Mouse (Mus musculus) liver (tissue): ENCODE data around the gene Nudt19.
"Not testable (repeated sequence)": the region's sequence is repeated elsewhere in the genome, so short reads cannot be mapped to it uniquely, and the experiment has no call there.

Experiments
- DNase-seq: peaks from one replicate; pipeline ENCODE4 v3.0.0-alpha.2; 2020; ENCODE audit warnings: mixed read lengths

Gene Nudt19

DNA sequence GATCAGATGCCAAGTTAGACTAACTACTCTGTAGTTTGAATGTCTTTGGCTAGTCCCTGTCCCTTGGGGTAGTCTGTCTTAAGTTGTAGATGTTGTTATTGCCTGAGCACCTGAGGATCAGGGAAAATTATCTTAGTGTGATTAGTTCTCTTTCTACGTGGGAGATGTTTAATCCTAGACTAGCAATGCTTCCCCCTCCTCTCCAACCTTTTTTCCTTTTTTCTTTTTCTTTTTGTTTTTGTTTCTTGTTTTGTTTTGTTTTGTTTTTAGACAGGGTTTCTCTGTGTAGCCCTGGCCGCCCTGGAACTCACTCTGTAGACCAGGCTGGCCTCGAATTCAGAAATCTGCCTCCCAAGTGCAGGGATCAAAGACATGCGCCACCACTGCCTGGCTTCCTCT lies at the start of gene Nudt19:
Gene Nudt19 (minus strand): TSS at position 100 of the 399 bp plus-strand sequence.
- no peak for DNase-seq

DNA sequence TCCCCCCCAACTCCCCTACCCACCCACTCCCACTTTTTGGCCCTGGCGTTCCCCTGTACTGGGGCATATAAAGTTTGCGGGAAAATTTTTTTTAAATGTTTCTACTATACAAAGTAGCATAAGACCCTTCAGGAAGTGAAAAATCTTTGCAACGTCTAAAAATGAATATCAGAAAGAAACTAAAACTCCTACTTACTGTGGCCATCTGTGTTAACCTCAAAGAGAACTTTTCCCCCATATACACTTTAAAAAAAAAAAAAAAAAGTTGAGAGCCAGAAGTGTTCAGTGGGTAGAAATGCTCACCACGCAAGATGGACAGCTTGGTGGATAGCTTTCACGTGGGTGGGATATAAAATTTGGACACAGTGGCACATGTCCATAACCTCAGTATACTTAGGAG lies 46.7 kb upstream of the Nudt19 start:
- no peak for DNase-seq

DNA sequence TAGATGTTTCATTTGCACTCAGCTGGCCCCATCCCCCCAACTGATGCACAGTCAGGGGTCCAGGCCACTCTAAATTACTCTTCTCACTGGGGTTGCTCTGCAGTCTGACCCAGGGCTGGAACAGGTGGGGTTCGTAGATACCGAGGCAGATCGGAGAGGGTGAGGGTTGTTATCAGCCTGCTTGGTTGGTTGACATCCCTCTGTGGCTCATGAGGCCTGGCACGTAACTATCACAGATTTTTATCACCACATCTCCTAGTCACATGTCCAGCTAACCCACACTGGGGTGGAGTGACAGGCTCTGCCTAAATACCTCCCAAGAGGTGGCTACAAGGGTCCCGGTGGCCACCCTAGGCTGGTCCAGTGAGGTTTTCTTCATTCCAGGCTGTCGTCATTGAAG lies 45.0 kb upstream of the Nudt19 start:
- DNase-seq = peak; percentile 42

GRCm38 (mm10) chr7:35600031-35600430 lies 43.9 kb upstream of the Nudt19 start:
- no peak for DNase-seq

DNA sequence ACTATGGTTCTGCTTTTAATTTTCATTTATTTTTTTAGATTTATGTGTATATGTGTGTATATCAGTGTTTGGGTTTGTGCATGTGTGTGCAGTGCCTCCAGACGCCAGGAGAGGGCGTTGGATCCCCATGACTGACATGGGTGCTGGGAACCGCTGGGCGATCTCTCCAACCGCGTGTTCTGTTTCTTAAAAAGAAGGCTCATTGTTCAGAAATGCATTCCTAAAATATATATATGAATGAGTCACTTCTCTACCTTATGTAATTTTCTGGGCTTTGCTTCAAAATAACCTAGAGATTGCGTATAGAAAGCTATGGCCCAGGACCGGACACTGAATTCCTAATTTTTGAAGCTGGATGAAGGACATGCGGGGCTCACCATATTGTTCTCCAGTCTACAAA lies 43.4 kb upstream of the Nudt19 start:
- DNase-seq = no peak

DNA sequence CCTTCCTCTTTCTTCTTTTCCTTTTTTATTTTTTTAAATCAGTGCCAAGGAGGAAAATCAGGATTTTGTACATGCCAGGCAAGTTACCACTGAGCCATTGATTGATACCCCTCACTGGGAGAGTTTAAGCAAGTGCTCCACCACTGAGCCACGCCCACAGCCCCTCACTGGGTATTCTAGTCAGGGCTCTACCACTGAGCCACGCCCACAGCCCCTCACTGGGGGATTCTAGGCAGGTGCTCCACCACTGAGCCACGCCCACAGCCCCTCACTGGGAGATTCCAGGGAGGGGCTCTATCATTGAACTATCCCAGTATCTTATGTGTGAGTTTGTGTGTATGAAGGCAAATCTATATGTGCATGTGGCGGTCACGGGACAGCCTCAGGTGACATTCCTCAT lies 38.2 kb upstream of the Nudt19 start:
- DNase-seq = no peak

DNA sequence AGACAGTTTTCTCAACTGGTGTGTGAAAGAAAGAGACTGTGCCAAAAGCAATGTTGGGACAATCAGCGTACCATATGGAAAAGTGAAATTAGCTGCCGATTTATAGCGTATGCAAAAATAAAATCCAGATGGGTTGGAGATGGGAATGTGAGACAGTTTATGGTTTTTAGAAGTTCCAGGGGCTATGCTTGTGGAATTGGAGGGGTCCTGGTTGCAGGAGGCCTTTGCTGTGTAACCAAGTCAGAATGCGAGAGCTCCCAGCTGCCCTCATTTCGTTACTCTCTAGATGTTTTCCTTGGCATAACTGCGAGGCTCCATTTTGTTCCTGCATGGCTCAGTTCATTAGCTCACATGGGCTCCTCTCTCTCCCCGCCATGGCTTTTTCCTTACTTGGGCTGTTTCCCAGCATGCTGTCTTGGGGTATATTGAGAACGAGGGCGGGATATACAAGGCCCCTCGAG lies 34.7 kb upstream of the Nudt19 start:
- DNase-seq = no peak

DNA sequence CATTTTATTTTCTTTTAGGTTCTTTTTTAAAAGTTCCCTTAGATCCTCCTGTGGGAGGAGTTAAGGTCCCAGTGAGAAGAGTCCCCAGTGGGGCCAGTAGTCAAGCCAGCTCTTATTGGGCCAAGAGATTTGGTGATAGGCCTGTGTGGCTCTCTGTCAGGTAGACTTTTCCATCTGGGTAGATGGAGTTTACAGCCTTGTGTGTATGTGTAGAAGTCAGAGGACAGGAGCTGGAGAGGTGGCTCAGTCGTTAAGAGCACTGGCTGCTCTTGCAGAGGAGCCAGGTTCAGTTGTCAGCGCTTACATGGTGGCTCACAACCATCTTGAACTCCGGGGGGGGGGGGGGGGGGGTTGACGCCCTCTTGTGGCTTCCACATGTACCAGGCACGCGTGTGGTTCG lies 33.4 kb upstream of the Nudt19 start:
- DNase-seq = peak; percentile 29

DNA sequence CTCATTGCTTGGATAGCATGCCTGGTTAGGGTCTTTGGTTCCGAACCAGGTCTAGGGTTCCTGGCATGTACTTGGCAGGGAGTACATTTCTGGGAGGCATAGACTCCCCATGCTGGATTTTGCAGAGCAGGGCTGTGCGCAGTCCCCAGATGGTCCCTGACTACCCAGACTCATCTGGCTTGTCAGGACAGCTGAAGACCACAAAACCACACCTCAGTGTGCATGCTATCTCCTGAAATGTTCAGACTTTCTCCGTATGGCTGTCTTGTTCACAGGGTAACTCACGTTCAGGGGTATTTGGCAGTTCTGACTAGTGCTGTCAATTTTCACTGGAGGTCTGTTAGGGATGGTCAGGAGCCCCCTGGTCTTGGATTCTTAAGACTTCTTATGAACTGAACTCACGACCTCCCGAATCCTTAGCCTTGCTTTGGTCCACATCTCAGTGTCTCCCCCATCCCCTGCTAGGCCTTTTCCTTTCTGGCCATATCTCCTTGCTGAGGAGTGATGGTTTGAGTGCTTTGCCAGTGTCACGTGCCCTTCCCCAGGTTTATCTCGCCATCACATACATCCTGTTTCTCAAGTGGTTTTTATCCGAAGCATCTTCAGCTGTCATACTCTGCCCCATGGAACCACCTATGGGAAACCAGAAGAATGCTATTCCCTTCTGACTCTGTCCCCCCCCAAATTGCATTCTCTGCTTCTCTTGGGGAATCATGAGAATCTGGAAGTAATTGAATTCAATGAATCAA lies 32.8 kb upstream of the Nudt19 start:
- peak; percentile 52 for DNase-seq

- DNase-seq = peak; percentile 43
Observed at GRCm38 (mm10) chr7:35587728-35588127, 31.6 kb upstream of the Nudt19 start.

DNA sequence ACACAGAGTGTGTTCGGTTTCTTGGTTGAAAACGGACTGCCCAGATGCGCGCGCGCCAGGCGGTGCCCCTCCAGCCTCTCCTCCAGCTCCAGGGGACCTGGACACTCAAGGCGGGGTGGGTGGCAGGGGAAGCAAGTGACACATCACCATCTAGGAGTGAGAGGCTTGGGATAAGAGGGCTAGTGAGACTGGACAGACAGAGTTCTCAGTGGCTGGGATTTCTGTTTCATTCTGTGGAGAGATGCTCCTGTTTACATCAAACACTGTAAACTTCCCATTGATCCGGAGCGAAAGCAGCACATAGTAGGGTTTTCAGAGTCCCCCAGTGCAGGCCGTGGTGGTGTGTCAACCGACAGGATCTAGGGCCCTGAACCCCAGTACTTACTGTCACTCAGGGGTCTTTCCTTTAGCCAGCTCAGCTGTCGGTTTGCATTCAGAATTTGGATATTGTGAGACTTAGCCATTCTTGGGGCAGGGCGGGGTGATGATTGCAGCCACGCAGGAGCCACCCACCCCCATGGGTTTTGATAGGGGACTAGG lies 30.9 kb upstream of the Nudt19 start:
- peak; percentile 53 for DNase-seq

GRCm38 (mm10) chr7:35586055-35586905 lies 30.2 kb upstream of the Nudt19 start, which contains the start of gene Ankrd27:
Gene Ankrd27 (plus strand): TSS chr7:35586244.
- DNase-seq = peak; percentile 95

DNA sequence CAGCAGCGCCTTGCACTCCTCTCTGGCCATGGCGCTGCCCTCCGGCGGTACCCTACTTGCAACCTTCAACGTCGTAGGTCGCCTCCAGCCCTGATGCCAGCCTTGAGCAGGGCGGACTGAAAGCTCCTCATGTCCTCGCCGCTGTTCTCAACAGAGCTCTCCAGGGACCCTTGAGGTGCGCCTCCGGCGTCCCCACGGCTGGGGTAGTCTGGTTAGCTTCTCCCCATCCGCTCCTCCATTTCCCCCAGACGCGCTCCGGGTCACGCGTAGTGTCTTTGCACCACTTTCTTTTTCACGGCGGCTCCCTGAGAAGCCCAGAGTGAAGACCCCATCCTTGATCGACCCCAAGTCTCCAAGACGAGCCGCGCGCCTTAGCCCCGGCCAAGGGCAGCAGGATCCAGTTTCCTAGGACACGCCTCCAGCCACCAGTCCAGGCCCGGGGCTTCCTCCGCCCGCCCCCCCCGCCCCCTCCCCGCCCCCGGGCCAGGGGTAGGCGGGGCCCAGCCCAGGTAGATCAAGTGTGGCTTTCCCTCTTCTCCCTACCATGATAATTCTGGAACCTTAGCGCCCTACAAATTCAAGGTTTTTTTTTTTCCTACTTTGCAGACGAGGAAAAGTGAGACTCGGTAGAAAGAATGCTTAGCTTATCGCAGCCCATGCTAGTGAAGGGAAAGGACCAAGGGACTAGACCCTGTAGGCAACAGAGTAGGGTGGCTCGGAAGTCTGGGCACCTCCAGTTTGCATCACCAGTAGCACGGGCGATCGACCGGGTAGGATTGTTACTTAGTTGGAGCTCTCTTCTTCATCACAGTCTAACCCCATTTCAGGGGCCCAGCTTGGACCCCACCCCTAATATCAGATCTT lies 29.3 kb upstream of the Nudt19 start, which contains the start of gene Rgs9bp:
Gene Rgs9bp (minus strand): TSS at position 392 of the 864 bp plus-strand sequence.
- DNase-seq = peak; percentile 77

- peak; percentile 57 for DNase-seq
Observed at GRCm38 (mm10) chr7:35584786-35585190, 28.7 kb upstream of the Nudt19 start.

DNA sequence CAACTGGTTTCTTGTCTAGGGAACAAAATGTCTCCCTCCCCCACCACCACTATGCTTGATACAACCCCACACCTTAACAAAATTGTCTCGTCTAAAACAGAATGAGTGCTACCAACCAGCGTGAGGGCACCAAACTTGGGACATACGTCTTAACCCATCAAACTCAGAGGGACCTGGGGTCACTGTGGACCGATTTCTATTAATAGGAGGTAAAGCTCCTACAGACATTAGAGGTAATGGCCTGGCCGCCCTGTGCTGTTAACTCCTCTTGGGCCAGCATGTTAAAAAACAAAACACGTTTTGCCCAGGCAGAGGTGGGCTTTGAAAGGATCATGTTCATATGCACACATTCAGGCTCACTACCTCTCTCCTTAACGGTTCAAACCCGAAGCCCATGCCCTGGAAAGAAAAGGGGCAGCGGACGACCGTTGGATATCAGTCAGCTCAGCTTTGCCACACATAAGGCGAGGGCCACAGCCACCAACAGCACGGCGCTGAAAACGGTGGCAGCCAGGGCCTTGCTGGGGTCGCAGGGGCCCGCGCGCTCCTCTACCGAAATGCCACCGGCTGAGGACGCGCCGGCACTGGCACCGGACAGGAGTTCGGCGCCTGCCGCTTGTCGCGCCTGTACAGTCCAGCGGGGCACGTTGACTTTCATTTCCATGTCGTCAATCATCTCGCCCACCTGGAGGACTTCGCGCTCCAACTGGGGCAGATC lies 28.1 kb upstream of the Nudt19 start:
- no peak for DNase-seq

- DNase-seq = no peak
Observed at GRCm38 (mm10) chr7:35583476-35584025, 27.4 kb upstream of the Nudt19 start.

DNA sequence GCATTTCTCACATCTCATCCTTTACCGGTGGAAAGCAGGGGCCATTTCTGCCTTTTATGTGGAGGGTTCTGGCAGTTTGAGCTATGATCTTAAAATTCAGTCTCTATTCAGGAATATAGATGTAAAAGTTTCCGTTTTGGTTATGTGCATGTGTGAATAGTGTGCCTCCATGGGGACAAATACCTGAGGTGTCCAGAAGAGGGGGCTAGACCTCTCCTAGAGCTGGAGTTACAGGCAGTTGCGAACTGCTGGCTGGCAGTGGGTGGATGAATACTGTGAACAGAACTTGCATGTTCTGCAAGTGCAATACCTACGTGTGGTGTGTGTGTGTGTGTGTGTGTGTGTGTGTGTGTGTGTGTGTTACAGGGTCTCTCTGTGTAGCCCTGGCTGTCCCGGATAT lies 26.6 kb upstream of the Nudt19 start:
- peak; percentile 40 for DNase-seq

GRCm38 (mm10) chr7:35579849-35580248 lies 23.7 kb upstream of the Nudt19 start:
- peak; percentile 68 for DNase-seq

DNA sequence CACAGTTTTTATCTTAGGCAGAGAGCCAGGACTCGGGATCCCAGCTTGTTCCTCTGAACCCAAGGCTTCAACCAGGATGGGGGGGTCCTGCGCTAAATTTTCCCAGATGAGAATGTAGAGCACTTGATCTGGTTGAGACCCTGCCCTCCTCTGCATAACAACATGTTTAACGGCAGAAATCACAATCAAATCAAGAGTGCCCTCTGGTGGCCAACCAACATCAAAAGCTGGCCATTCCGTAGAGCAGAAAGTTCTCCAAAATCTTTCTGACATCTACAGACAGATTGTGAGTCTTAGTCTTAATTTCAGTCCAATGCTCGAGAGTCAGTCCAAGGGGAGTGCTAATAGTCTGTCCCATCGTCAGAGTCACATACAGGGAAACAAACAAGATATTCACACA lies 14.8 kb upstream of the Nudt19 start:
- not testable (repeated sequence) for DNase-seq

- peak; percentile 48 for DNase-seq
Observed at GRCm38 (mm10) chr7:35569724-35570123, 13.6 kb upstream of the Nudt19 start.

GRCm38 (mm10) chr7:35565965-35566364 lies 9.9 kb upstream of the Nudt19 start:
- not testable (repeated sequence) for DNase-seq
